Mouse (Mus musculus) brain, embryonic 14.5 days (tissue): ENCODE results near the gene Gm17349.

Source experiments
- CTCF ChIP-seq: fragments of 200-500 bp; IDR thresholded peaks from 2 replicates; pipeline ENCODE4 v1.5.1; 2012; ENCODE audit warnings: inconsistent platforms, mild to moderate bottlenecking, moderate library complexity, borderline replicate concordance; ENCODE audit not compliant: insufficient read depth, insufficient read length; ENCODE audit errors: extremely low read depth
- POLR2A ChIP-seq: fragments of 200-500 bp; IDR thresholded peaks from 2 replicates; pipeline ENCODE4 v1.6.1; 2012; ENCODE audit warnings: mild to moderate bottlenecking, inconsistent platforms, borderline replicate concordance; ENCODE audit not compliant: poor library complexity, insufficient read depth, insufficient read length, severe bottlenecking; ENCODE audit errors: extremely low read depth

DNA sequence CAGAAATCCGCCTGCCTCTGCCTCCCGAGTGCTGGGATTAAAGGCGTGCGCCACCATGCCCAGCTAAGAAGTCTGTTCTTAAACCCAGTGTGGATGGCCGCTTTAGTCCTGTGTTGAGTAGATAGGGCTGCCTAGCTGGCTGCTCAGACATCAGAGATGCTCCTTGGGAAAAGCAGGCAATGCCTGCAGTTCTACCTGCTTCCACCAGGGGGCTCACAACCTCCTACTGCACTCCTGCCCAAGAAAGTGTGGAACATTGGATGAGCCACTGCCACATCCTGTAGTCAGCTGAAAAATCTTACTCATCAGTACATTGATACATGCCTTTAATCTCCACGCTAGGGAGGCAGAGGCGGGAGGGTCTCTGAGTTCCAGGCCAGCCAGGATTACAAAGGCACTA, 9.6 kb upstream of the Gm17349 start:
- TF ChIP-seq POLR2A, result no peak
- TF ChIP-seq CTCF, result peak; percentile 96
